Mouse (Mus musculus) neural tube, embryonic 15.5 days (tissue): ENCODE measurements around the gene Wdr44. TPM values are rescaled to one million over a fixed set of nuclear protein-coding genes. Genes with fewer than 3 reads are reported as not detected.

Source experiments
- polyA plus RNA-seq: library from polyadenylated mRNA; unstranded; fragments of >200 nt; fragmentation: Nextera tagmentation; extraction: Ambion mirVana; gene quantifications from 2 replicates; pipeline ENCODE4 v1.2.1, GENCODE M21; 2015

The Wdr44 gene
- polyA plus RNA-seq, 1 experiment from 2014 or later = 15.6 TPM

Other genes with a start within 250 kb of the Wdr44 start
- gene Gm4907, start 189.5 kb downstream of the Wdr44 start, polyA plus RNA-seq = not detected in 2 replicates